7 mouse cellular contexts compared by ENCODE assay signal in the genomic region with DNA sequence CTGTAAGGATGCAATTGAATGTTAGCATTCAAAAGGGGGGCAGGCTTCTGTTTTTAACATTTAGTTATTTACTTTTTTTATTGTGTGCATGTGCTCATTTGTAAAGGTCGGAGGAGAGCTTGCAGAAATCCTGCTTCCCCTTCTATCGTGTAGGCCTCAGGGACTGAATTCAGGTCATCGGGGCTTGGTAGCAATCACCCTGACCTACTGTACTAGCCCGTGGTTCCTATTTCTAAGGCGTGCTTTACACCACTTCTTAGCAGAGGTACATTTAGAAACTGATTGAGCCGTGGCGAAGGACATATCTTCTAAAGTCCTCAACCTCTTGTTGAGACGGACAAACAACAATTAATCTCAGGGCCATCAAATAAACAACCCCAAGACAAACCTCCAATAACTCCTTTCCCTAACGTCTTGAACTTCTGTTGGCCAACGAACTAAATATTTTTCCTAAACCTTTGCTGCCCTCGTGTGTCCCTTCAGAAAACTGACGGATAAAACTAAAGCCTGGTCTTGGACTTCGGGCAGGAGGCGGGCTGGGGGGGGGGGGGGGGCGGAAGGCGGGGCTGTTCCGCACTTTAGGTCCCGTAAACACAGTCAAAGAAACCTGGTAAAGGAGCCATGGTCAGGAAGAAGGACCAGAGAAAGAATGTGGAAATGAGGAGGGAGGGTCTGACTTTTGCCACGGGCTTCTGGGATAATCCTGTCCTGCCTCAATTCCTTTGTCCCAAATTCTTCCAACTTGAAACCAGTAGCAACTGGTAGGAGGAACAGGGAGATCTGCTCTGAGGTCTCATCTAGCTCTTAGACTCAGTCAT. TPM values are rescaled to one million over a fixed set of nuclear protein-coding genes. Genes with fewer than 3 reads are reported as not detected.
DNase-seq lines count a peak whose midpoint lies in the region; ATAC-seq lines count a peak whose summit lies in the region.

No protein-coding gene starts in this region.

- no peak for ATAC-seq in forebrain, embryonic 11.5 days (replicated peaks; ENCODE audit: low FRiP score)
- peak; percentile 26; the same call in 1 of the 2 replicates for ATAC-seq in intestine, embryonic 16.5 days
- ATAC-seq in neural tube, embryonic 12.5 days (ENCODE audit: low FRiP score, low read depth): no peak

- peaks cover 3% of the 10 kb centered on the region; the same call in 1 of the 2 replicates for H3K9me3 ChIP-seq in forebrain, embryonic 11.5 days (ENCODE audit: control insufficient read depth, low read length)
- no peaks in the 10 kb centered on the region for H3K9me3 ChIP-seq in intestine, embryonic 16.5 days (ENCODE audit: control insufficient read depth, low read length)
- H3K9me3 ChIP-seq in neural tube, embryonic 12.5 days: peaks cover 6% of the 10 kb centered on the region

- no peaks in the 10 kb centered on the region for H3K36me3 ChIP-seq in forebrain, embryonic 11.5 days (ENCODE audit: control insufficient read depth, insufficient read depth, low read length)
- no peaks in the 10 kb centered on the region for H3K36me3 ChIP-seq in intestine, embryonic 16.5 days (ENCODE audit: control insufficient read depth, insufficient read depth, low read length)
- H3K36me3 ChIP-seq in neural tube, embryonic 12.5 days: no peaks in the 10 kb centered on the region

- no peak overlapping the region for H3K9ac ChIP-seq in forebrain, embryonic 11.5 days (ENCODE audit: low read length)
- H3K9ac ChIP-seq in intestine, embryonic 16.5 days (ENCODE audit: low read depth, low read length): no peak overlapping the region
- no peak overlapping the region for H3K9ac ChIP-seq in neural tube, embryonic 12.5 days

- peak; percentile 84 for DNase-seq in 3T3-L1 (ENCODE audit: low read depth, low spot score)
- DNase-seq in 416B (ENCODE audit: low read depth): peak; percentile 80
- peak; percentile 53 for DNase-seq in forebrain, embryonic 11.5 days (ENCODE audit: low spot score)
- no peak for DNase-seq in thymus, postnatal 10 days (ENCODE audit: low spot score in 2 of 2)
- DNase-seq in layer of hippocampus, postnatal 14 days (ENCODE audit: low spot score in 2 of 2): no peak

- peak overlapping the region; percentile 24 for H3K4me2 ChIP-seq in forebrain, embryonic 11.5 days (ENCODE audit: low read depth, low read length, severe bottlenecking)
- peak overlapping the region; percentile 46 for H3K4me2 ChIP-seq in intestine, embryonic 16.5 days (ENCODE audit: low read depth, low read length)
- peak overlapping the region; percentile 32; the same call in 1 of the 2 replicates for H3K4me2 ChIP-seq in neural tube, embryonic 12.5 days (replicated peaks)

- 15% methylated on average over 19 of the region's 19 CpGs for WGBS in forebrain, embryonic 11.5 days
- WGBS in intestine, embryonic 16.5 days: 13% methylated on average over 19 of the region's 19 CpGs
- WGBS in neural tube, embryonic 12.5 days: 13% methylated on average over 19 of the region's 19 CpGs

- H3K4me1 ChIP-seq in forebrain, embryonic 11.5 days (replicated peaks; ENCODE audit: control insufficient read depth, insufficient read depth, low read length): peaks cover 5% of the 10 kb centered on the region; the same call in 1 of the 2 replicates
- no peaks in the 10 kb centered on the region; the same call in 1 of the 2 replicates for H3K4me1 ChIP-seq in intestine, embryonic 16.5 days (ENCODE audit: control insufficient read depth, insufficient read depth, low read length)
- peaks cover 5% of the 10 kb centered on the region; the same call in 1 of the 2 replicates for H3K4me1 ChIP-seq in neural tube, embryonic 12.5 days

- H3K4me3 ChIP-seq in forebrain, embryonic 11.5 days (ENCODE audit: low read depth, low read length): no peak overlapping the region
- no peak overlapping the region for H3K4me3 ChIP-seq in intestine, embryonic 16.5 days (ENCODE audit: low read length)
- H3K4me3 ChIP-seq in neural tube, embryonic 12.5 days: no peak overlapping the region

- peaks cover 25% of the 10 kb centered on the region for H3K27me3 ChIP-seq in forebrain, embryonic 11.5 days (ENCODE audit: control insufficient read depth, insufficient read depth, low read length)
- H3K27me3 ChIP-seq in intestine, embryonic 16.5 days (replicated peaks; ENCODE audit: control insufficient read depth, insufficient read depth, low read length): peaks cover 22% of the 10 kb centered on the region
- peaks cover 25% of the 10 kb centered on the region for H3K27me3 ChIP-seq in neural tube, embryonic 12.5 days (replicated peaks)

- H3K27ac ChIP-seq in forebrain, embryonic 11.5 days (ENCODE audit: low read depth, low read length): no peak overlapping the region
- no peak overlapping the region for H3K27ac ChIP-seq in intestine, embryonic 16.5 days (ENCODE audit: low read length)
- H3K27ac ChIP-seq in neural tube, embryonic 12.5 days: no peak overlapping the region

RNA-seq across cellular contexts. Expression of a gene that starts 10.8 kb away (rescaled TPM):
- polyA plus RNA-seq in forebrain, embryonic 11.5 days (2014; fragmentation: Nextera tagmentation; extraction: Ambion mirVana): 3.3 and 3.6 TPM in 2 replicates
- 0.16 and 0.24 TPM in 2 replicates for polyA plus RNA-seq in intestine, embryonic 16.5 days (2015; fragmentation: Nextera tagmentation; extraction: Ambion mirVana)
- 15.5 and 21.6 TPM in 2 replicates for polyA plus RNA-seq in neural tube, embryonic 12.5 days (2016; fragmentation: Nextera tagmentation; extraction: Ambion mirVana)
- under 1 TPM; 0.41 to 0.52 TPM for total RNA-seq in layer of hippocampus, postnatal 14 days (2021)

Comparison
In these comparisons a context has a peak if more than half of its experiments do, and no peak if none do; other contexts are left out.
1. DNase-seq: peak in 3T3-L1 (single experiment), 416B (single experiment) and forebrain, embryonic 11.5 days (single experiment); none in thymus, postnatal 10 days (0 of 2) and layer of hippocampus, postnatal 14 days (0 of 2).
2. Peak in every context shown above with its lines, with median percentiles within 50 percentile points of each other: H3K4me2 ChIP-seq.